Mouse (Mus musculus) bone marrow, adult 2 months (tissue): Measurements from ENCODE around the gene Lcp1.

ENCODE experiments used
- CTCF ChIP-seq: fragments of 200-500 bp; IDR thresholded peaks from 2 replicates; pipeline ENCODE4 v1.5.1; 2011; ENCODE audit warnings: low read length, control low read depth; ENCODE audit not compliant: control insufficient read depth, insufficient read depth
- POLR2A ChIP-seq: fragments of 200-500 bp; IDR thresholded peaks from 2 replicates; pipeline ENCODE4 v1.6.1; 2011; ENCODE audit warnings: low read depth, mild to moderate bottlenecking, control low read depth, low read length, borderline replicate concordance; ENCODE audit not compliant: control insufficient read depth

GRCm38 (mm10) chr14:75242087-75242486, 111.2 kb downstream of the Lcp1 start, which contains the start of gene Cpb2:
- TF ChIP-seq POLR2A = no peak
- no peak for TF ChIP-seq CTCF
